16 mouse cellular contexts compared by ENCODE assay signal in genomic region chr10:40750293-40751047, GRCm38 (mm10).
DNase-seq lines count a peak whose midpoint lies in the region; ATAC-seq and TF ChIP-seq lines count a peak whose summit lies in the region.
"Had no signal": no experiment of that assay in that cellular context is flagged by ENCODE, and none has a peak within 500 bp of the region (broad histone marks: within the 10 kb centered on the region; RNA-seq: fewer than 3 reads in every experiment).

No protein-coding gene starts in this region.

- 68% methylated on average over 10 of the region's 10 CpGs for WGBS in forebrain, embryonic 15.5 days
- 77% methylated on average over 10 of the region's 10 CpGs for WGBS in forebrain, embryonic 12.5 days
- 24% methylated on average over 10 of the region's 10 CpGs for WGBS in kidney, postnatal 0 days
- 65% methylated on average over 10 of the region's 10 CpGs for WGBS in hindbrain, postnatal 0 days
- WGBS in neural tube, embryonic 14.5 days = 42% methylated on average over 10 of the region's 10 CpGs

- no peaks in the 10 kb centered on the region for H3K9me3 ChIP-seq in forebrain, embryonic 15.5 days
- no peaks in the 10 kb centered on the region for H3K9me3 ChIP-seq in forebrain, embryonic 12.5 days
- H3K9me3 ChIP-seq in kidney, postnatal 0 days (replicated peaks; ENCODE audit: low read length) = no peaks in the 10 kb centered on the region
- H3K9me3 ChIP-seq in hindbrain, postnatal 0 days (ENCODE audit: low read length) = no peaks in the 10 kb centered on the region
- no peaks in the 10 kb centered on the region for H3K9me3 ChIP-seq in neural tube, embryonic 14.5 days (ENCODE audit: control insufficient read depth, low read length)
- H3K9me3 ChIP-seq: embryonic facial prominence, embryonic 13.5 days; G1E; midbrain, embryonic 10.5 days had no signal

- no peak for ATAC-seq in forebrain, embryonic 15.5 days (replicated peaks)
- ATAC-seq in forebrain, embryonic 12.5 days (ENCODE audit: low FRiP score) = no peak
- no peak for ATAC-seq in kidney, postnatal 0 days (replicated peaks; ENCODE audit: low FRiP score, low read depth)
- no peak for ATAC-seq in hindbrain, postnatal 0 days
- ATAC-seq in neural tube, embryonic 14.5 days (ENCODE audit: low read depth) = peak; percentile 72

- H3K27ac ChIP-seq in forebrain, embryonic 15.5 days (replicated peaks) = peak overlapping the region; percentile 62
- no peak overlapping the region for H3K27ac ChIP-seq in forebrain, embryonic 12.5 days
- H3K27ac ChIP-seq in kidney, postnatal 0 days = no peak overlapping the region
- no peak overlapping the region for H3K27ac ChIP-seq in hindbrain, postnatal 0 days
- peak overlapping the region; percentile 50 for H3K27ac ChIP-seq in neural tube, embryonic 14.5 days (ENCODE audit: low read depth, low read length)
- H3K27ac ChIP-seq: embryonic facial prominence, embryonic 13.5 days had no signal

- H3K36me3 ChIP-seq in forebrain, embryonic 15.5 days = no peaks in the 10 kb centered on the region
- no peaks in the 10 kb centered on the region for H3K36me3 ChIP-seq in forebrain, embryonic 12.5 days (replicated peaks)
- no peaks in the 10 kb centered on the region for H3K36me3 ChIP-seq in kidney, postnatal 0 days (ENCODE audit: insufficient read depth, low read length)
- H3K36me3 ChIP-seq in hindbrain, postnatal 0 days (ENCODE audit: insufficient read depth, low read length) = no peaks in the 10 kb centered on the region
- no peaks in the 10 kb centered on the region for H3K36me3 ChIP-seq in neural tube, embryonic 14.5 days (ENCODE audit: control insufficient read depth, insufficient read depth, low read length)
- H3K36me3 ChIP-seq: embryonic facial prominence, embryonic 13.5 days; G1E; midbrain, embryonic 10.5 days had no signal

- H3K9ac ChIP-seq in forebrain, embryonic 15.5 days (replicated peaks) = no peak overlapping the region
- H3K9ac ChIP-seq in forebrain, embryonic 12.5 days = no peak overlapping the region
- H3K9ac ChIP-seq in kidney, postnatal 0 days (ENCODE audit: low read depth, low read length) = no peak overlapping the region
- no peak overlapping the region for H3K9ac ChIP-seq in hindbrain, postnatal 0 days (replicated peaks; ENCODE audit: low read length)
- H3K9ac ChIP-seq in neural tube, embryonic 14.5 days (replicated peaks; ENCODE audit: low read depth, low read length) = no peak overlapping the region
- H3K9ac ChIP-seq: embryonic facial prominence, embryonic 13.5 days; lung, embryonic 14.5 days had no signal

- H3K4me3 ChIP-seq in forebrain, embryonic 15.5 days = no peak overlapping the region
- no peak overlapping the region for H3K4me3 ChIP-seq in forebrain, embryonic 12.5 days (replicated peaks)
- no peak overlapping the region for H3K4me3 ChIP-seq in kidney, postnatal 0 days (replicated peaks; ENCODE audit: low read depth, low read length)
- H3K4me3 ChIP-seq in hindbrain, postnatal 0 days (ENCODE audit: low read length) = no peak overlapping the region
- H3K4me3 ChIP-seq in neural tube, embryonic 14.5 days (ENCODE audit: low read depth, low read length) = no peak overlapping the region
- H3K4me3 ChIP-seq: embryonic facial prominence, embryonic 13.5 days; midbrain, embryonic 10.5 days had no signal

- no peak for TF ChIP-seq CTCF in kidney, postnatal 0 days (IDR thresholded peaks at IDR 0.05; ENCODE audit: low read depth)
- no peak for TF ChIP-seq CTCF in hindbrain, postnatal 0 days (IDR thresholded peaks at IDR 0.05; ENCODE audit: low read depth)

- H3K27me3 ChIP-seq in forebrain, embryonic 15.5 days = no peaks in the 10 kb centered on the region
- no peaks in the 10 kb centered on the region for H3K27me3 ChIP-seq in forebrain, embryonic 12.5 days
- no peaks in the 10 kb centered on the region for H3K27me3 ChIP-seq in kidney, postnatal 0 days (ENCODE audit: insufficient read depth, low read length)
- H3K27me3 ChIP-seq in hindbrain, postnatal 0 days (ENCODE audit: insufficient read depth, low read length) = no peaks in the 10 kb centered on the region
- H3K27me3 ChIP-seq in neural tube, embryonic 14.5 days (ENCODE audit: control insufficient read depth, insufficient read depth, low read length) = no peaks in the 10 kb centered on the region
- H3K27me3 ChIP-seq: embryonic facial prominence, embryonic 13.5 days had no signal

- peak; percentile 20 for DNase-seq in kidney, postnatal 0 days (ENCODE audit: low spot score)
- no peak for DNase-seq in kidney, adult 18-20 months
- no peak for DNase-seq in hindbrain, postnatal 0 days (ENCODE audit: low spot score)
- no peak for DNase-seq in lung, postnatal 14 days
- no peak for DNase-seq in right cerebral cortex, postnatal 14 days
- DNase-seq: cerebellum, adult 9-10 months; kidney, adult 11 months; lung, embryonic 14.5 days; right cerebral cortex, postnatal 4 days had no signal

- no peak overlapping the region for H3K4me2 ChIP-seq in forebrain, embryonic 15.5 days (replicated peaks)
- no peak overlapping the region for H3K4me2 ChIP-seq in forebrain, embryonic 12.5 days
- peak overlapping the region; percentile 27; the same call in 1 of the 2 replicates for H3K4me2 ChIP-seq in kidney, postnatal 0 days (ENCODE audit: low read length)
- H3K4me2 ChIP-seq in hindbrain, postnatal 0 days (ENCODE audit: low read depth, low read length) = peak overlapping the region; percentile 5
- H3K4me2 ChIP-seq in neural tube, embryonic 14.5 days (ENCODE audit: low read depth, low read length) = peak overlapping the region; percentile 24; the same call in 1 of the 2 replicates
- H3K4me2 ChIP-seq: embryonic facial prominence, embryonic 13.5 days; heart, embryonic 11.5 days; lung, embryonic 14.5 days had no signal

- H3K4me1 ChIP-seq in forebrain, embryonic 15.5 days = peaks cover 8% of the 10 kb centered on the region; the same call in 1 of the 2 replicates
- peaks cover 14% of the 10 kb centered on the region for H3K4me1 ChIP-seq in forebrain, embryonic 12.5 days
- H3K4me1 ChIP-seq in kidney, postnatal 0 days (replicated peaks; ENCODE audit: insufficient read depth, low read length) = no peaks in the 10 kb centered on the region
- H3K4me1 ChIP-seq in hindbrain, postnatal 0 days (ENCODE audit: insufficient read depth, low read length) = no peaks in the 10 kb centered on the region
- peaks cover 13% of the 10 kb centered on the region for H3K4me1 ChIP-seq in neural tube, embryonic 14.5 days (ENCODE audit: control insufficient read depth, insufficient read depth, low read length)

Comparison
In these comparisons a context has a peak if more than half of its experiments do, and no peak if none do; other contexts are left out.
1. H3K27ac ChIP-seq: peak in forebrain, embryonic 15.5 days (single experiment) and neural tube, embryonic 14.5 days (single experiment); none in forebrain, embryonic 12.5 days (single experiment), kidney, postnatal 0 days (single experiment) and hindbrain, postnatal 0 days (single experiment).
2. H3K4me2 ChIP-seq: peak in kidney, postnatal 0 days (single experiment), hindbrain, postnatal 0 days (single experiment) and neural tube, embryonic 14.5 days (single experiment); none in forebrain, embryonic 15.5 days (single experiment) and forebrain, embryonic 12.5 days (single experiment).